Mouse (Mus musculus) spleen, adult 2 months (tissue): Measurements from ENCODE around the gene Paqr8.

Experiments
- CTCF ChIP-seq: fragments of 200-500 bp; IDR thresholded peaks from 2 replicates; pipeline ENCODE4 v1.5.1; 2011; ENCODE audit warnings: mild to moderate bottlenecking, inconsistent platforms; ENCODE audit not compliant: insufficient read depth, insufficient read length, insufficient replicate concordance; ENCODE audit errors: extremely low read depth
- POLR2A ChIP-seq: fragments of 200-500 bp; IDR thresholded peaks from 2 replicates; pipeline ENCODE4 v1.6.1; 2011; ENCODE audit warnings: low read depth, low read length, inconsistent platforms

GRCm38 (mm10) chr1:20951799-20952198, 61.4 kb downstream of the Paqr8 start:
- TF ChIP-seq CTCF, result no peak
- TF ChIP-seq POLR2A, result no peak
